Comparison of ENCODE assay signal across 10 mouse cellular contexts in the genomic region with DNA sequence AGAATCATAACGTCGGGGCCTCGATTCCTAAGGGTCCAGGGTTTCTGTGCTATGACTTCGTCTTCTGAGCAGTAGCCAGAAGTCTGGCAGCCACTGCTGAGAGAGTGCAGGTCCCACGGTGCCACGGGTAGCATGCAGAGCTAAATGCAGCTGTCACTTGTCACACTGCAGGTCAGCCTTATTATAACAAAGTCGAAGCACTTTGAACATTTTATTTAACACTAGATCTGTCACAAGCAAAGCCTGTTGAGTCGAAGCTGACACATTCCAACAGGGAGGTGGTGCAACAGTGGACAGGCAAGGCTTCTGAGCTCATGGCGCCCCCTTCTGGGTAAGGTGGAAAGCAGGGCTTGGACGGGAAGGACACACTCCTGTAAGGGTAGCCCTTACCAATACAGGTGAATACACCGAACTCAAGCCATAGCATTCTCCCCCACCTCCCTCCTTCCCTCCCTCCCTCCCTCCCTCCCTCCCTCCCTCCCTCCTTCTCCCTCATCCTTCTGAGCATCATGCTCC.
DNase-seq lines count a peak whose midpoint lies in the region; ATAC-seq and TF ChIP-seq lines count a peak whose summit lies in the region.
"Had no signal": no experiment of that assay in that cellular context is flagged by ENCODE, and none has a peak within 500 bp of the region (broad histone marks: within the 10 kb centered on the region; RNA-seq: fewer than 3 reads in every experiment).

No protein-coding gene starts in this region.

- H3K27me3 ChIP-seq in hindbrain, embryonic 11.5 days (ENCODE audit: control insufficient read depth, insufficient read depth, low read length): no peaks in the 10 kb centered on the region
- H3K27me3 ChIP-seq in hindbrain, embryonic 13.5 days: no peaks in the 10 kb centered on the region
- H3K27me3 ChIP-seq in lung, embryonic 14.5 days (ENCODE audit: insufficient read depth, low read length): no peaks in the 10 kb centered on the region
- H3K27me3 ChIP-seq: limb, embryonic 13.5 days had no signal

- no peak for ATAC-seq in hindbrain, embryonic 11.5 days (ENCODE audit: low FRiP score)
- no peak for ATAC-seq in hindbrain, embryonic 13.5 days (ENCODE audit: low FRiP score)
- no peak for ATAC-seq in lung, embryonic 14.5 days (ENCODE audit: insufficient read depth)

- no peak overlapping the region for H3K4me2 ChIP-seq in hindbrain, embryonic 11.5 days (replicated peaks; ENCODE audit: low read depth, low read length)
- H3K4me2 ChIP-seq in hindbrain, embryonic 13.5 days: no peak overlapping the region
- no peak overlapping the region for H3K4me2 ChIP-seq in lung, embryonic 14.5 days
- H3K4me2 ChIP-seq: limb, embryonic 13.5 days had no signal

- H3K36me3 ChIP-seq in hindbrain, embryonic 11.5 days (ENCODE audit: control insufficient read depth, insufficient read depth, low read length): no peaks in the 10 kb centered on the region
- peaks cover 5% of the 10 kb centered on the region; the same call in 1 of the 2 replicates for H3K36me3 ChIP-seq in hindbrain, embryonic 13.5 days
- H3K36me3 ChIP-seq in ES-E14 (ENCODE audit: control insufficient read depth, insufficient read depth, low read length, poor library complexity, severe bottlenecking): peaks cover 2% of the 10 kb centered on the region; the same call in 1 of the 2 replicates
- peaks cover 78% of the 10 kb centered on the region for H3K36me3 ChIP-seq in lung, embryonic 14.5 days (ENCODE audit: insufficient read depth)

- H3K4me3 ChIP-seq in hindbrain, embryonic 11.5 days (ENCODE audit: low read depth, low read length): no peak overlapping the region
- H3K4me3 ChIP-seq in hindbrain, embryonic 13.5 days: no peak overlapping the region
- no peak overlapping the region for H3K4me3 ChIP-seq in ES-E14 (ENCODE audit: insufficient read depth in 1 of 2, low read depth in 1 of 2, low read length in 2 of 2, poor library complexity in 1 of 2, severe bottlenecking in 1 of 2)
- H3K4me3 ChIP-seq in lung, embryonic 14.5 days (ENCODE audit: low read depth, low read length): no peak overlapping the region
- H3K4me3 ChIP-seq: limb, embryonic 13.5 days had no signal

- H3K9me3 ChIP-seq in hindbrain, embryonic 11.5 days (ENCODE audit: control insufficient read depth, low read length): no peaks in the 10 kb centered on the region
- H3K9me3 ChIP-seq in hindbrain, embryonic 13.5 days: no peaks in the 10 kb centered on the region
- no peaks in the 10 kb centered on the region for H3K9me3 ChIP-seq in ES-E14 (ENCODE audit: control insufficient read depth, insufficient read depth, low read depth, low read length)
- no peaks in the 10 kb centered on the region for H3K9me3 ChIP-seq in lung, embryonic 14.5 days (ENCODE audit: low read depth, low read length)
- H3K9me3 ChIP-seq: limb, embryonic 13.5 days had no signal

- 82% methylated on average over 11 of the region's 11 CpGs for WGBS in hindbrain, embryonic 11.5 days
- 82% methylated on average over 11 of the region's 11 CpGs for WGBS in hindbrain, embryonic 13.5 days
- 57% methylated on average over 11 of the region's 11 CpGs for WGBS in lung, embryonic 14.5 days

- in situ Hi-C loops in ES-E14 (cut with MboI; ENCODE audit: low sequenced_read_pairs in 2 of 2, unreplicated experiment in 2 of 2): no loop called here

- peak; percentile 24 for DNase-seq in hindbrain, embryonic 11.5 days (ENCODE audit: low spot score)
- DNase-seq in 416B (ENCODE audit: low read depth): peak; percentile 48
- DNase-seq in ES-E14 (ENCODE audit: low read depth, low spot score): peak; percentile 26
- DNase-seq in lung, embryonic 14.5 days: peak; percentile 36
- DNase-seq in T-cell, adult 2 months (ENCODE audit: low spot score): no peak
- DNase-seq in ovary, postnatal 10 days (ENCODE audit: low spot score): no peak
- no peak for DNase-seq in layer of hippocampus, adult 9-10 months (ENCODE audit: low spot score)
- DNase-seq: gastrocnemius, postnatal 36 days had no signal

- TF ChIP-seq CTCF in lung, embryonic 14.5 days (IDR thresholded peaks at IDR 0.05; ENCODE audit: low read depth): peak; percentile 51

- no peaks in the 10 kb centered on the region for H3K4me1 ChIP-seq in hindbrain, embryonic 11.5 days (replicated peaks; ENCODE audit: control insufficient read depth, insufficient read depth, low read length)
- no peaks in the 10 kb centered on the region for H3K4me1 ChIP-seq in hindbrain, embryonic 13.5 days (replicated peaks)
- no peaks in the 10 kb centered on the region for H3K4me1 ChIP-seq in ES-E14 (ENCODE audit: control insufficient read depth in 2 of 2, insufficient read depth in 2 of 2, low read length in 2 of 2, poor library complexity in 1 of 2)
- H3K4me1 ChIP-seq in lung, embryonic 14.5 days (ENCODE audit: insufficient read depth): no peaks in the 10 kb centered on the region
- H3K4me1 ChIP-seq: limb, embryonic 13.5 days had no signal

- H3K9ac ChIP-seq in hindbrain, embryonic 11.5 days (ENCODE audit: low read depth, low read length): no peak overlapping the region
- H3K9ac ChIP-seq in hindbrain, embryonic 13.5 days: no peak overlapping the region
- no peak overlapping the region for H3K9ac ChIP-seq in ES-E14 (ENCODE audit: insufficient read depth, low read depth, low read length, poor library complexity, severe bottlenecking)
- H3K9ac ChIP-seq in lung, embryonic 14.5 days: no peak overlapping the region
- H3K9ac ChIP-seq: limb, embryonic 13.5 days had no signal

- no peak overlapping the region for H3K27ac ChIP-seq in hindbrain, embryonic 11.5 days (ENCODE audit: low read depth, low read length)
- no peak overlapping the region for H3K27ac ChIP-seq in hindbrain, embryonic 13.5 days
- H3K27ac ChIP-seq in ES-E14 (ENCODE audit: insufficient read depth, low read depth, low read length, poor library complexity, severe bottlenecking): no peak overlapping the region
- no peak overlapping the region for H3K27ac ChIP-seq in lung, embryonic 14.5 days (ENCODE audit: low read depth)

TF ChIP-seq in ES-E14, 5 proteins besides CTCF, POLR2A, EP300 and RAD21:
- TF ChIP-seq CHD2 (IDR thresholded peaks at IDR 0.05; ENCODE audit: low read depth, low read length) (no peak), ZC3H11A (IDR thresholded peaks at IDR 0.05; ENCODE audit: borderline replicate concordance, low read depth, low read length) (no peak)
TF ChIP-seq in ES-E14: peak in this region for 0.

Comparison
In these comparisons a context has a peak if more than half of its experiments do, and no peak if none do; other contexts are left out.
1. DNase-seq: peak in hindbrain, embryonic 11.5 days (single experiment), 416B (single experiment), ES-E14 (single experiment) and lung, embryonic 14.5 days (single experiment); none in T-cell, adult 2 months (single experiment), ovary, postnatal 10 days (single experiment) and layer of hippocampus, adult 9-10 months (single experiment).